Comparison of ENCODE assay signal across 9 mouse cellular contexts in the genomic region with DNA sequence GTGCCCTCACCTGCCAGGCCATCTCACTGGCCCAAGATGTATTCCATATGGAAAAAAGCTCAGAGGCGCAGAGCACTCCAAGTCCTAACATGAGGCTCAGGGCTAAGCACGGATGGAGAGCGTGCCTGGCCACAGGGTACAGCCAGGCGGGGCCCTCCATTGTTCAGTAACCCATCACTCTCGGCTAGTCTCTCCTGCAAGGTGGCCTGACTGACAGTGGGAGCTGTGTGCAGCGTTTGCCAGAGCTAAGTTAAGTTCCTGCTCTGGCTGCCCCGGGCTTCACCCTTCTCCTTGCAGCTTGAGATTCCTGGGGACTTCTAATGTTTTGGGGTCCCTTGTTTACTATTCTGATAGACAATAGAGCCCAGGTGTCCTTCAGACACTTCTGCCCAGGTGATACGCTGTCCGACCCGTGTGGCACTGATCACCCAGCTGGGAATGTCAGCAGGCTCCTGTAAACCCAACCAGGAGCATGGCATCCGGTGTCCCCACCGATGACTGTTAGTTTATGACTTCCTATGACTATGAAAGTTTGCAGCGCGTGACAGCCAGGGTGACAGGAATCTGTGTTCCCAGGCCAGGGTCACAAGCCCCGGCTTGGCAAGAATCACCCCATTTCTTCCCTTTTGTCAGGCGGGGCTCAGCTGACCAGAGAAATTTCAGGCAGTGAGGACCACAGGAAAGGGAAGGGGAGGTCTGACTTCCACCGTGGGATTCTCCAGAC. TPM values are rescaled to one million over a fixed set of nuclear protein-coding genes. Genes with fewer than 3 reads are reported as not detected.
DNase-seq lines count a peak whose midpoint lies in the region; ATAC-seq lines count a peak whose summit lies in the region.
"Had no signal": no experiment of that assay in that cellular context is flagged by ENCODE, and none has a peak within 500 bp of the region (broad histone marks: within the 10 kb centered on the region; RNA-seq: fewer than 3 reads in every experiment).

No protein-coding gene starts in this region.

- no peak overlapping the region for H3K27ac ChIP-seq in forebrain, embryonic 14.5 days (ENCODE audit: low read depth, low read length)
- H3K27ac ChIP-seq in midbrain, embryonic 11.5 days (ENCODE audit: low read depth, low read length) = no peak overlapping the region
- H3K27ac ChIP-seq: stomach, embryonic 15.5 days had no signal

- H3K4me1 ChIP-seq in forebrain, embryonic 14.5 days (ENCODE audit: control insufficient read depth, insufficient read depth, low read length) = peaks cover 7% of the 10 kb centered on the region
- H3K4me1 ChIP-seq in midbrain, embryonic 11.5 days (ENCODE audit: control insufficient read depth, insufficient read depth, low read length) = peaks cover 10% of the 10 kb centered on the region

- no peak for ATAC-seq in forebrain, embryonic 14.5 days
- no peak for ATAC-seq in midbrain, embryonic 11.5 days (ENCODE audit: low FRiP score)

- H3K36me3 ChIP-seq in forebrain, embryonic 14.5 days (ENCODE audit: control insufficient read depth, insufficient read depth, low read length) = peaks cover 13% of the 10 kb centered on the region
- peaks cover 10% of the 10 kb centered on the region for H3K36me3 ChIP-seq in midbrain, embryonic 11.5 days (ENCODE audit: control insufficient read depth, insufficient read depth, low read length)
- H3K36me3 ChIP-seq: stomach, embryonic 15.5 days had no signal

- DNase-seq in adrenal gland, adult 2 months = peak; percentile 83
- DNase-seq in adrenal gland, postnatal 36 days = peak; percentile 75 to 80
- DNase-seq in heart, postnatal 4 days = peak; percentile 35
- peak; percentile 58 to 64 for DNase-seq in lung, adult 18-20 months
- DNase-seq in frontal cortex, postnatal 14 days (ENCODE audit: low spot score in 2 of 2) = no peak
- no peak for DNase-seq in forebrain, embryonic 14.5 days (ENCODE audit: low spot score)
- no peak for DNase-seq in midbrain, embryonic 11.5 days (ENCODE audit: low spot score, missing footprints)

- H3K9ac ChIP-seq in forebrain, embryonic 14.5 days (ENCODE audit: low read length) = no peak overlapping the region
- no peak overlapping the region for H3K9ac ChIP-seq in midbrain, embryonic 11.5 days (ENCODE audit: low read length)
- H3K9ac ChIP-seq: stomach, embryonic 15.5 days had no signal

- no peak overlapping the region for H3K4me3 ChIP-seq in forebrain, embryonic 14.5 days (ENCODE audit: low read depth, low read length)
- H3K4me3 ChIP-seq in midbrain, embryonic 11.5 days (ENCODE audit: low read depth, low read length) = no peak overlapping the region
- H3K4me3 ChIP-seq: stomach, embryonic 15.5 days had no signal

- no peak overlapping the region for H3K4me2 ChIP-seq in forebrain, embryonic 14.5 days (ENCODE audit: low read length)
- H3K4me2 ChIP-seq in midbrain, embryonic 11.5 days = no peak overlapping the region
- H3K4me2 ChIP-seq: stomach, embryonic 15.5 days had no signal

- no peaks in the 10 kb centered on the region; the same call in 1 of the 2 replicates for H3K27me3 ChIP-seq in forebrain, embryonic 14.5 days (replicated peaks; ENCODE audit: control insufficient read depth, insufficient read depth, low read length)
- H3K27me3 ChIP-seq in midbrain, embryonic 11.5 days (ENCODE audit: control insufficient read depth, insufficient read depth, low read length) = no peaks in the 10 kb centered on the region
- H3K27me3 ChIP-seq: stomach, embryonic 15.5 days had no signal

- 66% methylated on average over 17 of the region's 17 CpGs for WGBS in forebrain, embryonic 14.5 days
- 64% methylated on average over 17 of the region's 17 CpGs for WGBS in midbrain, embryonic 11.5 days

- no peaks in the 10 kb centered on the region for H3K9me3 ChIP-seq in forebrain, embryonic 14.5 days (replicated peaks; ENCODE audit: control insufficient read depth, low read length)
- H3K9me3 ChIP-seq in midbrain, embryonic 11.5 days (ENCODE audit: control insufficient read depth, low read length) = no peaks in the 10 kb centered on the region
- H3K9me3 ChIP-seq: stomach, embryonic 15.5 days had no signal

RNA-seq across cellular contexts. Expression of a gene that starts 13.4 kb away (rescaled TPM):
- 10 to 100 TPM in 1 of 2 experiments, 1 to 10 TPM in 1; 1.3 to 44.6 TPM for total RNA-seq in adrenal gland, adult 2 months (2021)
- 18.5 and 22.2 TPM in 2 replicates for polyA plus RNA-seq in adrenal gland, adult 2 months (2012; rRNA removed)
- total RNA-seq in adrenal gland, postnatal 36 days (2021) = 1 to 10 TPM; 5.0 to 6.0 TPM
- total RNA-seq in heart, postnatal 4 days (2021) = 1 to 10 TPM; 2.7 to 3.5 TPM
- polyA plus RNA-seq in forebrain, embryonic 14.5 days (2014; fragmentation: Nextera tagmentation; extraction: Ambion mirVana) = 0.16 and 0.20 TPM in 2 replicates
- 0.10 and 0.11 TPM in 2 replicates for polyA plus RNA-seq in midbrain, embryonic 11.5 days (2014; fragmentation: Nextera tagmentation; extraction: Ambion mirVana)
- total RNA-seq: left cerebral cortex, postnatal 14 days had no signal

RNA-seq across cellular contexts. Expression of a gene that starts 14.5 kb away (rescaled TPM):
- total RNA-seq in adrenal gland, adult 2 months (2021) = 100 to 1,000 TPM; 115 to 127 TPM
- polyA plus RNA-seq in adrenal gland, adult 2 months (2012; rRNA removed) = 115 and 117 TPM in 2 replicates
- total RNA-seq in adrenal gland, postnatal 36 days (2021) = 100 to 1,000 TPM; 138 to 139 TPM
- total RNA-seq in heart, postnatal 4 days (2021) = 10 to 100 TPM; 32.2 to 38.4 TPM
- 85.7 and 101 TPM in 2 replicates for polyA plus RNA-seq in forebrain, embryonic 14.5 days (2014; fragmentation: Nextera tagmentation; extraction: Ambion mirVana)
- 103 and 108 TPM in 2 replicates for polyA plus RNA-seq in midbrain, embryonic 11.5 days (2014; fragmentation: Nextera tagmentation; extraction: Ambion mirVana)

RNA-seq across cellular contexts. Expression of a gene that starts 27.4 kb away (rescaled TPM):
- 10 to 100 TPM; 65.2 to 88.5 TPM for total RNA-seq in adrenal gland, adult 2 months (2021)
- polyA plus RNA-seq in adrenal gland, adult 2 months (2012; rRNA removed) = 81.3 and 112 TPM in 2 replicates
- total RNA-seq in adrenal gland, postnatal 36 days (2021) = 10 to 100 TPM; 74.3 to 84.4 TPM
- 100 to 1,000 TPM; 107 to 120 TPM for total RNA-seq in heart, postnatal 4 days (2021)
- polyA plus RNA-seq in forebrain, embryonic 14.5 days (2014; fragmentation: Nextera tagmentation; extraction: Ambion mirVana) = 200 and 220 TPM in 2 replicates
- 305 and 326 TPM in 2 replicates for polyA plus RNA-seq in midbrain, embryonic 11.5 days (2014; fragmentation: Nextera tagmentation; extraction: Ambion mirVana)

RNA-seq across cellular contexts. Expression of a gene that starts 29.7 kb away (rescaled TPM):
- 1 to 10 TPM; 1.8 to 3.6 TPM for total RNA-seq in adrenal gland, adult 2 months (2021)
- 8.4 and 11.1 TPM in 2 replicates for polyA plus RNA-seq in adrenal gland, adult 2 months (2012; rRNA removed)
- total RNA-seq in adrenal gland, postnatal 36 days (2021) = 1 to 10 TPM; 2.1 to 2.6 TPM
- total RNA-seq in heart, postnatal 4 days (2021) = 1 to 10 TPM; 1.1 to 1.5 TPM
- polyA plus RNA-seq in forebrain, embryonic 14.5 days (2014; fragmentation: Nextera tagmentation; extraction: Ambion mirVana) = 0.89 and 1.9 TPM in 2 replicates
- polyA plus RNA-seq in midbrain, embryonic 11.5 days (2014; fragmentation: Nextera tagmentation; extraction: Ambion mirVana) = 1.2 and 1.3 TPM in 2 replicates

RNA-seq across cellular contexts. Expression of a gene that starts 37.0 kb away (rescaled TPM):
- 100 to 1,000 TPM in 1 of 2 experiments, 10 to 100 TPM in 1; 76.2 to 110 TPM for total RNA-seq in adrenal gland, adult 2 months (2021)
- 476 and 593 TPM in 2 replicates for polyA plus RNA-seq in adrenal gland, adult 2 months (2012; rRNA removed)
- total RNA-seq in adrenal gland, postnatal 36 days (2021) = 100 to 1,000 TPM in 1 of 2 experiments, 10 to 100 TPM in 1; 89.7 to 103 TPM
- 10 to 100 TPM; 73.8 to 78.5 TPM for total RNA-seq in heart, postnatal 4 days (2021)
- 135 and 147 TPM in 2 replicates for polyA plus RNA-seq in forebrain, embryonic 14.5 days (2014; fragmentation: Nextera tagmentation; extraction: Ambion mirVana)
- 87.8 and 96.9 TPM in 2 replicates for polyA plus RNA-seq in midbrain, embryonic 11.5 days (2014; fragmentation: Nextera tagmentation; extraction: Ambion mirVana)

Comparison
In these comparisons a context has a peak if more than half of its experiments do, and no peak if none do; other contexts are left out.
1. DNase-seq: peak in adrenal gland, adult 2 months (single experiment), adrenal gland, postnatal 36 days (2 of 2), heart, postnatal 4 days (single experiment) and lung, adult 18-20 months (2 of 2); none in frontal cortex, postnatal 14 days (0 of 2), forebrain, embryonic 14.5 days (single experiment) and midbrain, embryonic 11.5 days (single experiment).